Comparison of ENCODE assay signal across 10 mouse cellular contexts in the genomic region with DNA sequence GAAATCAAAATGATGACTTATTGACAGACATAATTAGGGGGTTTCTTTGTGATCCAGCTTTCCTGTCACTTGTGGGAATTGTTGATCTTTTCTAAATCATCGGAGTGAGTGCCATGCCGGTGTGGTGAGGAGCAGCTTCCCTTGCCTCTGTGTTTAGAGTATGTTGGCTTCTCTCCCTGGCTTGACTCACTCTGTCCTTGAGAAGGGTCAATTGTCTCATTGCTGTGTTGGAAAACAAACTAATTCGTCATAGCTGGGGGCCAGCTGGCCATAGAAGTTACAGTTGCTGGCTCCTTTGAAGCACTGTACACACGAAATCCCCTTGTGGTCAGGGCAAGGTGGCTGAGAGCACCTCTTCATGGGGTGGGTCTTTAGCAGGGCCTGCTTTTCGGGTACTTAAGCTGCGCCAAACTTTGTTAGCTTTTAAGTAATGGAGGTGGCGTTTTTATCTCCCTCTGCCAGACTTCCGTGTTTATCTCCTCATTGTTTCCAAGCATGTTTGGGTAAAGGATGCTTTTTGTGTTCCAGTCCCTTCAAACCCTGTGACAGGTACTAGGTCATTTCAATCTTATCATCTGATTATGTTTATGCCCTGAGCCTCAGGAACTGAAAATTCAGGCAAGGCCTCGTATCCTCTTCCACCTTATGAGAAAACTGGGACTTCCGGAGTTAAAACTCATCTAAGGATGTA.
A peak's percentile ranks its signal among the peaks of the same experiment; 100 is the strongest.
DNase-seq lines count a peak whose midpoint lies in the region; ATAC-seq and TF ChIP-seq lines count a peak whose summit lies in the region.
"Had no signal": no experiment of that assay in that cellular context is flagged by ENCODE, and none has a peak within 500 bp of the region (broad histone marks: within the 10 kb centered on the region; RNA-seq: fewer than 3 reads in every experiment).

No protein-coding gene starts in this region.

- peak overlapping the region; percentile 79 for H3K27ac ChIP-seq in heart, postnatal 0 days (ENCODE audit: low read depth)

- H3K4me2 ChIP-seq in heart, postnatal 0 days (ENCODE audit: low read depth, low read length): no peak overlapping the region

- H3K36me3 ChIP-seq in heart, postnatal 0 days (replicated peaks; ENCODE audit: control insufficient read depth, insufficient read depth, low read length): no peaks in the 10 kb centered on the region

- TF ChIP-seq CTCF in heart, postnatal 0 days (IDR thresholded peaks at IDR 0.05; ENCODE audit: low read depth): no peak

- peaks cover 25% of the 10 kb centered on the region for H3K4me1 ChIP-seq in heart, postnatal 0 days (ENCODE audit: control insufficient read depth, insufficient read depth)

- H3K9ac ChIP-seq in heart, postnatal 0 days (replicated peaks; ENCODE audit: low read depth, low read length): no peak overlapping the region

- H3K27me3 ChIP-seq in heart, postnatal 0 days (ENCODE audit: control insufficient read depth, insufficient read depth, low read length): no peaks in the 10 kb centered on the region

- TF ChIP-seq EP300 in heart, postnatal 0 days (IDR thresholded peaks at IDR 0.05; ENCODE audit: low read depth): 0 out of 2 replicates have a peak, but pooled peaks have one; percentile 28

- ATAC-seq in heart, postnatal 0 days (ENCODE audit: insufficient read depth, low read depth): peak; percentile 74

- no peak overlapping the region for H3K4me3 ChIP-seq in heart, postnatal 0 days (ENCODE audit: low read depth, low read length)

- WGBS in heart, postnatal 0 days: 36% methylated on average over 10 of the region's 10 CpGs

- no peaks in the 10 kb centered on the region for H3K9me3 ChIP-seq in heart, postnatal 0 days (replicated peaks; ENCODE audit: control insufficient read depth, low read length)

- DNase-seq in gastrocnemius, adult 18-20 months (ENCODE audit: low spot score): peak; percentile 20
- no peak for DNase-seq in gastrocnemius, adult 8-10 months (ENCODE audit: low spot score in 2 of 2)
- DNase-seq in adrenal gland, postnatal 25 days: peak; percentile 42
- DNase-seq in heart, postnatal 0 days (ENCODE audit: low spot score): peak; percentile 90
- DNase-seq in lung, postnatal 25 days (ENCODE audit: low spot score): peak; percentile 83
- DNase-seq in right cerebral cortex, postnatal 10 days (ENCODE audit: low spot score in 2 of 2): no peak
- no peak for DNase-seq in cerebellum, postnatal 36 days
- no peak for DNase-seq in retina, postnatal 1 day
- DNase-seq: B cell, adult 2 months; embryo, embryonic 11 days had no signal

Comparison
In these comparisons a context has a peak if more than half of its experiments do, and no peak if none do; other contexts are left out.
1. DNase-seq: peak in gastrocnemius, adult 18-20 months (single experiment), adrenal gland, postnatal 25 days (single experiment), heart, postnatal 0 days (single experiment) and lung, postnatal 25 days (single experiment); none in gastrocnemius, adult 8-10 months (0 of 2), right cerebral cortex, postnatal 10 days (0 of 2), cerebellum, postnatal 36 days (0 of 2) and retina, postnatal 1 day (single experiment).